Mouse (Mus musculus) liver, embryonic 14.5 days (tissue): ENCODE results near the gene Nipa2. TPM values are rescaled to one million over a fixed set of nuclear protein-coding genes. Genes with fewer than 3 reads are reported as not detected.
A peak's percentile ranks its signal among the peaks of the same experiment; 100 is the strongest.

Source experiments
- ATAC-seq: fragments of 200-750 bp; cut with Nextera tagmentation; 2 replicates; pipeline ENCODE4 v1.8.0; 2017; ENCODE audit warnings: moderate number of reproducible peaks, mild to moderate bottlenecking, moderate library complexity; ENCODE audit not compliant: insufficient read depth
- DNase-seq, 3 experiments: peaks; one replicate each; pipeline ENCODE4 v3.0.0-alpha.2; 2012 to 2013; ENCODE audit warnings: low read depth in 3 of 3, low spot score in 3 of 3
- H3K27ac ChIP-seq: fragments of 300-500 bp; sonication (generic); 2 replicates; pipeline ENCODE4 v1.5.1; 2014; ENCODE audit warnings: moderate library complexity, mild to moderate bottlenecking, control low read depth, inconsistent platforms
- H3K27me3 ChIP-seq: fragments of 300-500 bp; sonication (generic); 2 replicates; pipeline ENCODE4 v1.6.1; 2014; ENCODE audit warnings: mild to moderate bottlenecking, low read length, moderate library complexity; ENCODE audit not compliant: control insufficient read depth, insufficient read depth
- H3K36me3 ChIP-seq: fragments of 300-500 bp; sonication (generic); replicated peaks from 2 replicates; pipeline ENCODE4 v1.6.1; 2014; ENCODE audit warnings: low read depth; ENCODE audit not compliant: control insufficient read depth, insufficient read depth
- H3K4me1 ChIP-seq, 2 experiments: fragments of 200-500 bp in 1 of 2; fragments of 300-500 bp in 1 of 2; sonication (generic) in 1 of 2; replicated peaks; 2 replicates each; pipeline ENCODE4 v1.6.1; 2012 to 2014; ENCODE audit warnings: antibody characterized with exemption in 1 of 2, inconsistent platforms in 1 of 2, low read length in 1 of 2; ENCODE audit not compliant: control insufficient read depth in 2 of 2, insufficient read depth in 2 of 2
- H3K4me2 ChIP-seq: fragments of 300-500 bp; sonication (generic); 2 replicates; pipeline ENCODE4 v1.6.1; 2014; ENCODE audit warnings: low read depth, mild to moderate bottlenecking, control low read depth, moderate library complexity
- H3K4me3 ChIP-seq, 2 experiments: fragments of 200-500 bp in 1 of 2; fragments of 300-500 bp in 1 of 2; sonication (generic) in 1 of 2; 2 replicates each; pipeline ENCODE4 v1.5.1; 2012 to 2014; ENCODE audit warnings: low read depth in 2 of 2, low read length in 2 of 2, mild to moderate bottlenecking in 2 of 2, control low read depth in 1 of 2, inconsistent platforms in 1 of 2, moderate library complexity in 1 of 2; ENCODE audit not compliant: insufficient read depth in 1 of 2
- H3K9ac ChIP-seq: fragments of 300-500 bp; sonication (generic); replicated peaks from 2 replicates; pipeline ENCODE4 v1.6.1; 2014; ENCODE audit warnings: mild to moderate bottlenecking, control low read depth, moderate library complexity
- H3K9me3 ChIP-seq: fragments of 300-500 bp; sonication (generic); 2 replicates; pipeline ENCODE4 v1.6.1; 2016; ENCODE audit warnings: low read length, mixed read lengths; ENCODE audit not compliant: control insufficient read depth
- CTCF ChIP-seq: IDR thresholded peaks from 2 replicates; pipeline ENCODE4 v1.5.1; 2016; ENCODE audit warnings: antibody characterized with exemption, low read depth, control low read depth
- EP300 ChIP-seq: IDR thresholded peaks from 2 replicates; pipeline ENCODE4 v1.6.1; 2016; ENCODE audit warnings: antibody characterized with exemption, low read depth
- WGBS: fragments of 180-500 bp; shearing (Covaris S2); extraction: QIAGEN DNeasy Blood & Tissue Kit; methylation state at CpG from one replicate; pipeline ENCODE4 v1.1.7; 2014; ENCODE audit not compliant: insufficient replicate concordance; 5-methylcytosine and 5-hydroxymethylcytosine counted together
- polyA plus RNA-seq, 2 experiments: library from polyadenylated mRNA; depleted of rRNA in 1 of 2; stranded (reverse) in 1 of 2; unstranded in 1 of 2; fragments of >200 nt; fragmentation: Nextera tagmentation in 1 of 2; extraction: Ambion mirVana in 1 of 2; gene quantifications; 2 replicates each; pipeline versions ENCODE4 v1.2.1 to v1.2.3; 2012 to 2014

Gene Nipa2
- polyA plus RNA-seq, 2 experiments, result 9.8 to 27.5 TPM

DNA sequence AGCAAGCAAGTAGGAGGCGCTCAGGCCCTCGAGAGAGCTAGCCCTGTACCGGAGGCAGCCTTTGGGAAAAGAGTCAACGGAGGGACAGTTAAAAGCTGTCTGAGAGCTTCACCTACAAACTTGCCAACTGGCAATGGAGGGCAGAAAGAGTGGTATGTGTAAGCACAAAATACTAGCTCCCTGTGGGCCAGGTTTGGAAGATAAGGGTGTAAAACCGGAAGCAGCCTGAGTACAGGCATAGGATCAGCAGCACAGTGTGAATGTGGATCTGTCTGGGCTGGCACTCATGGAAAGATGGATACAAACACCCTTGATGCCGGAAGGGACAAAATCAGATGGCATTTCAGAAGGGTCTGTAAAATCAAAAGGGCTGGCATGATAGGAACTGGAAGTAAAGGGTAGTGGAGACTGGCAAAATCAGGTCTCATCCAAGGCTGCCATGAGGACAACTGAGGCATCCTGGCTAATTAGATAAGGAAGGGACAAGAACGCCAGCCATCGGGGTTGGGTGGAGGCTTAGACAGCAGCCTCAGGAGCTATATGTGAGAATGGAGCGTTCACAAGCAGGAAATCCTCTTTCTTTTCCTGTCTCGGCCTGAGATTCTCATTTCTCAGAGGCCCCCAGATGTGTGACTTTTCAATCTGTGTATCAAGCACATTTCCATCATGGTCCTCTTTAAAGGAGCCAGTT, 19.9 kb upstream of the Nipa2 start:
- H3K27ac ChIP-seq, result peak overlapping the region; percentile 74
- no peaks in the 10 kb centered on the region for H3K27me3 ChIP-seq
- peaks cover 24% of the 10 kb centered on the region for H3K36me3 ChIP-seq
- TF ChIP-seq CTCF (no peak), EP300 (peak; percentile 31; the same call in 1 of the 2 replicates)
- peaks cover 24 to 31% of the 10 kb centered on the region in 2 experiments for H3K4me1 ChIP-seq
- DNase-seq, result peak in 2 of 3 experiments; percentile 39 to 44
- peak overlapping the region; percentile 31 for H3K4me2 ChIP-seq
- ATAC-seq, result peak; percentile 76
- H3K9me3 ChIP-seq, result no peaks in the 10 kb centered on the region
- WGBS, result 58% methylated on average over 10 of the region's 10 CpGs
- no peak overlapping the region for H3K4me3 ChIP-seq
- H3K9ac ChIP-seq, result no peak overlapping the region; the same call in 1 of the 2 replicates

DNA sequence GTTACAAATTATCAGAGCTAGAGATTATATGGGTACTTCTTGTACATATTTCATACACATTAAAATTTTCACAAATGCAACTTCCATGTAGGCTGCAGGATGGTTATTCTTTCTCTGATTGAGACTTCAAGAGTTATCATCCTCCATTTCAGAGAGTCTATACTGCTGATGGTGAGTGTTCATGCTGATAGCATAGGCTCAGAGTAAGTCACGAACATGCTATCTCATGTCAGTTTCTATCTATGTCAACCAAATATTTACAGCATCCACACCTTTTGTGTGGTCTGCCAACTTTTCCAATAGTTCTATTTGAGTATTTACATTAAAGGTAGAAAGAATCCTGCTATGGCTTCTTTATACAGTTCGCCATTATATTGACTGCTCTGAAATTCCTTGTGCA, 19.2 kb upstream of the Nipa2 start:
- 52% methylated on average over 2 of the region's 2 CpGs for WGBS
- H3K9me3 ChIP-seq, result no peaks in the 10 kb centered on the region
- H3K27ac ChIP-seq, result peak overlapping the region; percentile 74
- DNase-seq, result peak in 1 of 3 experiments; percentile 24
- no peak overlapping the region for H3K4me3 ChIP-seq
- peaks cover 24% of the 10 kb centered on the region for H3K36me3 ChIP-seq
- peak overlapping the region; percentile 31 for H3K4me2 ChIP-seq
- H3K9ac ChIP-seq, result no peak overlapping the region; the same call in 1 of the 2 replicates
- no peaks in the 10 kb centered on the region for H3K27me3 ChIP-seq
- peaks cover 24 to 30% of the 10 kb centered on the region in 2 experiments for H3K4me1 ChIP-seq
- peak; percentile 71 for TF ChIP-seq EP300
- TF ChIP-seq CTCF, result no peak
- peak; percentile 75 for ATAC-seq

DNA sequence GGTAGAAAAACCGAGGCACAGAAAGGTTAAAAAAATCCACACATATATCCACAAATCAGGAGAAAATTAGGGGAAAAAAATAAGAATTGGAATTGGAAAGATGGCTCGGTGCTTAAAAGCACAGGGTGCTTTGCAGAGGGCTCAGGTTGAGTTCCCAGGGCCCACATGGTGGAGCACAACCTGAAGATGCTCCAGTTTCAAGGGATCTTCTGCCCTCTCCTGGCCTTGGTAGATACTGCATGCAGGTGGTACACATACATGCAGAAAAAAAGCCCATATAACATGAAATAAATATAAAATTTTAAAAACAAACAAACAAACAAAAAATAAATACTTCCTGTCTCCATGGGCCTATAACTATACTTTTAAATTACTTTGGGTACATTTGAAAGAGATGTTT, 12.2 kb upstream of the Nipa2 start:
- H3K36me3 ChIP-seq, result peaks cover 10% of the 10 kb centered on the region
- TF ChIP-seq EP300 (no peak), CTCF (peak; percentile 60)
- H3K27me3 ChIP-seq, result no peaks in the 10 kb centered on the region
- H3K27ac ChIP-seq, result no peak overlapping the region
- ATAC-seq (no peak), DNase-seq (no peak)
- H3K4me3 ChIP-seq, result no peak overlapping the region
- H3K9ac ChIP-seq, result no peak overlapping the region
- 91% methylated on average over 2 of the region's 2 CpGs for WGBS
- H3K4me2 ChIP-seq, result no peak overlapping the region
- H3K4me1 ChIP-seq, result peaks cover 0 to 1% of the 10 kb centered on the region in 2 experiments; a peak in 1 of 4 replicates
- no peaks in the 10 kb centered on the region for H3K9me3 ChIP-seq

DNA sequence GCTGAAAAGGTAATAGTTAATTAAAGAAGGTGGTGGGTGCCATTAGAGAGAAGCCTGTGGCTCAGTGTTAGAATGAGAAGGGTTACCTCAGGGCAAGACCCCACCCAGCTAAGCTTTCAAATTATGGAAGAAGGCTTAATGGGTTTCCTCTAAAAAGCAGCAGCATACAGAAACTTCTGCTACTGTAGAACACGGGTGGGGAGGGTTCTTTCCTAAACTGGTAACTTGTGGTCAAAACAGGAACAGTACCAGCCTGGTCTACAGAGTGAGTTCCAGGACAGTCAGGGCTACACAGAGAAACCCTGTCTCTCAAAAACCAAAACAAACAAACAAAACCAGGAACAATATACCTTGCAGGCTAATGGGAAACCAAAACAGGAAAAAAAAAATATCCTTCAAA, 7.1 kb upstream of the Nipa2 start:
- Histone ChIP-seq H3K4me1 (peaks cover 11 to 15% of the 10 kb centered on the region in 2 experiments), H3K4me2 (no peak overlapping the region; the same call in 1 of the 2 replicates), H3K27ac (peak overlapping the region; percentile 30; the same call in 1 of the 2 replicates), H3K9me3 (no peaks in the 10 kb centered on the region), H3K4me3 (no peak overlapping the region), H3K9ac (0 out of 2 replicates have a peak overlapping the region, but pooled peaks have one; percentile 13), H3K36me3 (no peaks in the 10 kb centered on the region), H3K27me3 (no peaks in the 10 kb centered on the region)
- no peak for DNase-seq
- no peak for ATAC-seq
- WGBS, result 13% methylated on average over 1 of the region's 1 CpGs
- TF ChIP-seq EP300 (no peak), CTCF (no peak)

DNA sequence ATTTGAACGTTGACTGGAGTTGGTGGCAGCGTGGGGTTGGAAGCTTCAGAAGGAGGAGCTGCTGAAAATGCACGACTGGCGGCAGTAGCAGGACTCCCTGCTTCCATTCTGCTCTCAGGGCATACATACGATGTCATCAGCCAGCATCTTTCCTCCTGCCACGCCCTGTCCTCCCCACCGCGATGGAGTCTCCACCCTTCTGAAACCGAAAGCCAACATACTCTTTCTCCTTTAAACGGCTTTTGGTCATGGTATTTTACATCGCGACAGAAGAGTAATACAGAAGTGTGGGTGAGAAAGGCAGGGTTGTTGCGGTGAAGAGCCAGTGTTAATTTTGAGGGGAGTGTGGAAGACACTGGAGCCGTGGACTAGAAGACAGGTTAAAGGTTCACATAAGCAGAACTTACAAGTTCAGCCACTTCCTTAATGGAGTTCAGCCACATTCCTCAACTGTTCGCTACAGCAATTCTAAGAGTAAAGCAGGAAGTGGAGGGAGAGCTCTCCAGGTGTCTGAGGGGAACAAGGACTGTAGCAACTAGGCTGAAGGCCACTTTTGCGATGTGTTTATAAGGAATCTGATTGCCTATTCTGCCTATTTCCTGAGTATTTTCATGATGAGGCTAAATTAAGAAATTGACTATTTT, 6.1 kb upstream of the Nipa2 start:
- Histone ChIP-seq H3K4me2 (peak overlapping the region; percentile 67), H3K4me1 (peaks cover 12 to 19% of the 10 kb centered on the region in 2 experiments), H3K27ac (peak overlapping the region; percentile 5), H3K4me3 (peak overlapping the region; percentile 57 to 79), H3K36me3 (no peaks in the 10 kb centered on the region), H3K9me3 (no peaks in the 10 kb centered on the region), H3K9ac (peak overlapping the region; percentile 65), H3K27me3 (no peaks in the 10 kb centered on the region)
- peak; percentile 88 for ATAC-seq
- DNase-seq, result peak; percentile 24 to 74 (median 34)
- peak; percentile 33; the same call in 1 of the 2 replicates for TF ChIP-seq CTCF
- no peak for TF ChIP-seq EP300
- WGBS, result 10% methylated on average over 16 of the region's 16 CpGs
